Mouse (Mus musculus) sigmoid colon, adult 10 weeks (tissue): ENCODE results near the gene Fcrla. TPM values are rescaled to one million over a fixed set of nuclear protein-coding genes. Genes with fewer than 3 reads are reported as not detected.

Experiments
- polyA plus RNA-seq: library from polyadenylated mRNA; stranded (reverse); fragments of 350-450 nt; fragmentation: Illumina TruSeq; extraction: RNeasy Lipid Tissue Mini Kit (QIAGEN cat#74804); gene quantifications from one replicate; pipeline ENCODE4 v1.2.3, GENCODE M21; 2014; ENCODE audit warnings: low read depth, low replicate concordance

Gene Fcrla
- polyA plus RNA-seq, result 6.3 TPM

DNA sequence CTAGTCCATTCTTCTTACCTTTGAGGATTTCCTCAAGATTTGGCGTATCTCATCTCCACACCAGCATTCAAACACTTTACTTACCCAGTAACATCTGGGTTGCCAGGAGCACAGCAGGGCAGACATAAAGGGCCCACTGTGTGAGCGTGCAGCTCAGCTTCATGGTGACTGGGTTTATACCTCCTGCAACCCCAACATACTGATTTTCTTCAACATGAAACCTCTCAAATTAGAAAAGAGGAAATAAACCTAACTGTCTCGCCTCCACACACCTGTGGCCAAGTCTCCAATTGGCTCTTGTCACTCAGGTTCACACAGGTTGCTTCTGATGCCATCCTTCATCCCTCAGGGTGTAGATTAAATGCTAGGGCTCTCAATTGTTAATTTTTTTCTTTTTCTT, at the start of gene Fcrla:
Gene Fcrla (minus strand): TSS at position 206 of the 400 bp plus-strand sequence.

DNA sequence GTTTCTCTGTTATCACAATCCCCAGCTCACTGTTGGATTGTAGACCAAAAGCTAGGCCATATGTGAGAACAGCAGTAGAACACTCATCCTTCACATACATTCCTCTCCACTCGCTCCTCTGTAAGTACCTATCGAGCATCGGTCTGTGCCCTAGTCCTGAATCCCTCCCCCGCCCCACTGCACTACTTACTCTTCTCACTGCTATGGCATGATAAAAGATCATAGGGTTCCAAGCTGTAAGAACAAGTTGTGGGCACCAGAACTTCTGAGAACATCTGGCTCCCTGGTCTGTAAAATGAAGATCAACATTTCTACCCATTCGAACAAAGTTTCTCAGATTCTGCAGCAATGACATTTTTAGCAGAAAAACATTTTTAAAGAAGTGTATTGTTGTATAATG, 49.1 kb upstream of the Fcrla start, which contains the start of gene Fcgr2b:
Gene Fcgr2b (minus strand): TSS at position 101 of the 400 bp plus-strand sequence.

DNA sequence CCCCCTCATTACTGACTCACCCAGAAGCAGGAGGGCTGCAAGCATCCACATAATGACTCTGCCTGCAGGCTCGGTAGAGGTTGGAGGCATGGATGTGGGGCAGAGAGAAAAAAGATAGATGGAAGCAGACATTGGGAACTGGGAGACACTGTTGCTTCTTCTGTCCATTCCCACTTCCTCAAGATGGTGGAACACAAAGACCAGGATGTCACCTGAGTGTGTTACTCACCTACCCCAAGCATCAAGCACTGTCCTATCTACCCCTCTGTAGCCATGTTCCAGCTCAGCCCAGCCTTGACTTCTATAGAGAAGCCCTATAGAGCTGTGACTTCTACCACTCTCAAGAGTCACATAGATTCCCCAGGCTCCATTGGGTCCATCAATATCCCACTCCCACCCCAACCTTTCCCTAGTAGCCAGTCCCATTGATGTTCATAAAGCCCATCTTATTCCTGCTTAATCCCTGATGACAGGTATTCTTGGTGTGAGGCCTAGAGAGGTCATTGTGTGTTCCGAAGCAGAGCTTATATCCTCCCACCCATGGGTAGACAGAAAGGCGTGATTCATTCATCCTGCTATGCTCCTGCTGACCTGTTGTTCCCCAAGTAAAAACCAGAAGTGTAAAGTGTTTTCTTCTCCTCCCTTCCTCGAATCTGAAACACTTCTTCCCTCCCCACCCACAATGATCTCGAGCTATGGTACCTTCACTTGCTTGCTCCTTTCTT, 14.3 kb downstream of the Fcrla start, which contains the start of gene Fcrlb:
Gene Fcrlb (minus strand): TSS at position 51 of the 725 bp plus-strand sequence.

DNA sequence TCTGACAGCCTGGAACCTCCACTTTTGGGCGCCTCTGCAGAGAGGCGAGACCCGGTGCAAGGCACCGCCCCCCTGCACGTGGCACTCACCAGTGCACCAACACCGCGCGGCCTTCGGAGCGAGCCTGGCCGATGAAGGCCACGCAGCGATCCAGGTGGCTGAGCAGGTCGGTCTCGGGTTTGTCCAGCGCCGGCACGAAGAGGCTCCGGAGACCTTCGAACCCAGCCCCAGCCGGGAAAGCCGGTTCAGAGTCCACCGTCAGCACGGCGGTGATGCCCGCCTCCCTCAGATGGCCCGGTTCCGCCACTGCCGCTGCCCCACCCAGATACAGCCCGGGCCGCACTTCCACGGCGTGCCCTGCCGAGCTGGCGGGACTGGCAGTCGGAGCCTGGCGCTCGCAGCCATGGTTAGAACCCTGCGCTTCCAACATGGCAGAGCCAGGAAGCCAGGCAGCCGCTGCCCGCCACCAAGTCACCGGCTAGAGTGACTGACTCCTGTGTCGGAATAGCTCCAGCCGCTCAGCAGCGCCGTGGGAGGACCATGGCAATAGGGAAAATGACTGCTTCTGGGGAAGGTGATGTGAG, 42.3 kb downstream of the Fcrla start, which contains the start of the genes Gm26620 and Dusp12:
Gene Gm26620 (plus strand): TSS at position 88 of the 584 bp plus-strand sequence.
Gene Dusp12 (minus strand): TSS at position 563 of the 584 bp plus-strand sequence.

DNA sequence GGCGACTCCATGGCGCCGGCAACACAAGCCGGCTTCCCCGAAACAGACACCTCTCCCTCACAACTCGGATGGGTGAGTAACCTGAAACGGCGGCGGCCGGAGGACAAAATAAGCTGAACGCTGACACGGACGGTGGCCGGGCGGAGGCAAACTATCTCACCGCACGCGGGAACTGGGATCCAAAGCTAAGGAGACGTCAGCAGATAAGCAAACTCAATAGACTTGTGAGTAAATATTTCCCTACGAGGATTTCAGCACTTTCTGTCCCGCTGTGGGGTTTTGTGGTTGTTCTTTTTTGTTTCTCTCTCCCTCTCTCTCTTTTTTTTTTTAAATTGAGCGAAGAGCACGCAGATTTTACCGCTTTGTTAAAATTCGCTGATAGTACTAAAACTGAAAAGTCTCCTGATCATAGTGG, 59.7 kb downstream of the Fcrla start, which contains the start of gene Atf6:
Gene Atf6 (minus strand): TSS at position 81 of the 415 bp plus-strand sequence.

Other genes with a start within 250 kb of the Fcrla start
- 47.0 TPM for gene Atf6, start 59.8 kb downstream of the Fcrla start, polyA plus RNA-seq
- not detected for gene Gm26620, start 42.5 kb downstream of the Fcrla start, polyA plus RNA-seq
- gene Dusp12, start 42.0 kb downstream of the Fcrla start, polyA plus RNA-seq, result 20.4 TPM
- gene Fcrlb, start 14.6 kb downstream of the Fcrla start, polyA plus RNA-seq, result not detected
- gene Fcgr2b, start 49.0 kb upstream of the Fcrla start, polyA plus RNA-seq, result 42.3 TPM
- 2.5 TPM for gene Fcgr4, start 91.3 kb upstream of the Fcrla start, polyA plus RNA-seq
- gene Fcgr3, start 137.4 kb upstream of the Fcrla start, polyA plus RNA-seq, result 10.6 TPM
- 1.3 TPM for gene Cfap126, start 186.3 kb upstream of the Fcrla start, polyA plus RNA-seq
- 44.4 TPM for gene Sdhc, start 223.0 kb upstream of the Fcrla start, polyA plus RNA-seq
- not detected for gene Mpz, start 223.1 kb upstream of the Fcrla start, polyA plus RNA-seq